Mouse (Mus musculus) retina, postnatal 7 days (tissue): ENCODE measurements at regions not wholly inside any gene's neighbourhood (a gene's known extent, or its start where the extent isn't known, plus 50 kb on each side); places are given as distances from the start of the nearest gene placed in this dataset.

Experiments
- DNase-seq: peaks from one replicate; pipeline ENCODE4 v3.0.0-alpha.2; 2012; ENCODE audit warnings: low read depth, low spot score

GRCm38 (mm10) chr13:69294483-69294882 lies 239.1 kb upstream of the Nsun2 start:
- DNase-seq: no peak

GRCm38 (mm10) chr13:69303316-69303715 lies 230.2 kb upstream of the Nsun2 start:
- no peak for DNase-seq

GRCm38 (mm10) chr13:69330412-69331000 lies 203.0 kb upstream of the Nsun2 start:
- DNase-seq: no peak

GRCm38 (mm10) chr13:69331537-69332435 lies 201.8 kb upstream of the Nsun2 start:
- no peak for DNase-seq

- no peak for DNase-seq
Observed at GRCm38 (mm10) chr13:69343806-69344205, 189.7 kb upstream of the Nsun2 start.

- no peak for DNase-seq
Observed at GRCm38 (mm10) chr13:69357435-69357834, 176.1 kb upstream of the Nsun2 start.

- DNase-seq: no peak
Observed at GRCm38 (mm10) chr13:69365880-69366490, 167.6 kb upstream of the Nsun2 start.

GRCm38 (mm10) chr13:69373101-69373815 lies 160.3 kb upstream of the Nsun2 start:
- no peak for DNase-seq

- DNase-seq: no peak
Observed at GRCm38 (mm10) chr13:69373816-69374142, 159.8 kb upstream of the Nsun2 start.

GRCm38 (mm10) chr13:69380403-69380802 lies 153.1 kb upstream of the Nsun2 start:
- DNase-seq: no peak

GRCm38 (mm10) chr13:69384767-69385166 lies 148.8 kb upstream of the Nsun2 start:
- DNase-seq: no peak

GRCm38 (mm10) chr13:69392917-69393827 lies 140.4 kb upstream of the Nsun2 start:
- DNase-seq: no peak

GRCm38 (mm10) chr13:69394544-69394943 lies 139.0 kb upstream of the Nsun2 start:
- no peak for DNase-seq

- DNase-seq: no peak
Observed at GRCm38 (mm10) chr13:69410359-69410758, 123.2 kb upstream of the Nsun2 start.

- DNase-seq: no peak
Observed at GRCm38 (mm10) chr13:69414813-69415212, 118.7 kb upstream of the Nsun2 start.

- no peak for DNase-seq
Observed at GRCm38 (mm10) chr13:69416726-69417125, 116.8 kb upstream of the Nsun2 start.

GRCm38 (mm10) chr13:69417855-69418478 lies 115.6 kb upstream of the Nsun2 start:
- no peak for DNase-seq

GRCm38 (mm10) chr13:69420166-69420565 lies 113.4 kb upstream of the Nsun2 start:
- no peak for DNase-seq

GRCm38 (mm10) chr13:69421966-69422365 lies 111.6 kb upstream of the Nsun2 start:
- DNase-seq: no peak

GRCm38 (mm10) chr13:69426117-69426516 lies 107.4 kb upstream of the Nsun2 start:
- no peak for DNase-seq

GRCm38 (mm10) chr13:69429596-69429995 lies 104.0 kb upstream of the Nsun2 start:
- no peak for DNase-seq
